30 mouse cellular contexts compared by ENCODE assay signal in the genomic region with DNA sequence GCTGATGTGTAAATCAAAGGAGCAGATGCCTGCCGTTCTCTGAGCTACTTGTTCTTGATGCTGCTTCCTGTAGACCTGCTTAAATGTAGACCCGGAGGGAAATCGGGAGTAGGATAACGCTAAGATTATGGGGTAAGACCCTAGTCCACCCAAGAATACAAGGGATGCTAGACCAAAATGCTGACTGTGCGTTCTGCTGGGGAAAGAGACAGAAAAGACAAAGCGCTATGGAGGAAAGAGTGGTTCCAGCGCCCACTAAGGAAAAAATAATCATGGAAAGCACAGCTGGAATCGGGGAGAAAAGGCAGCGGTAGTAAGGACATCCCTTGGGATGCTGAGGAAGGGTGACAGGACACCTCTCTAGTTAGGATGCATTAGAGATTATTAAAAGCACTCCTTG.
"Had no signal": no experiment of that assay in that cellular context is flagged by ENCODE, and none has a peak within 500 bp of the region (broad histone marks: within the 10 kb centered on the region; RNA-seq: fewer than 3 reads in every experiment).

No protein-coding gene starts in this region.

- DNase-seq: left cerebral cortex, postnatal 4 days; liver; liver, embryonic 13.5 days; liver, postnatal 0 days; lung, adult 18-20 months; lung, adult 2 months; lung, embryonic 14.5 days; lung, postnatal 10 days; lung, postnatal 14 days; lung, postnatal 36 days; lung, postnatal 4 days; midbrain, embryonic 14.5 days had no signal

- H3K4me1 ChIP-seq: limb, embryonic 13.5 days; limb, embryonic 15.5 days; lung, embryonic 15.5 days had no signal

- H3K4me2 ChIP-seq: limb, embryonic 12.5 days; limb, embryonic 13.5 days; limb, embryonic 15.5 days; liver, embryonic 11.5 days; liver, embryonic 12.5 days; liver, embryonic 13.5 days; liver, embryonic 15.5 days; lung, embryonic 14.5 days; lung, embryonic 15.5 days; midbrain, embryonic 12.5 days; midbrain, embryonic 15.5 days; neural tube, embryonic 12.5 days had no signal

- ATAC-seq: liver, embryonic 12.5 days; liver, postnatal 0 days; lung, postnatal 0 days; midbrain, embryonic 15.5 days; midbrain, embryonic 16.5 days had no signal

- H3K9me3 ChIP-seq: limb, embryonic 10.5 days; limb, embryonic 12.5 days; limb, embryonic 13.5 days; limb, embryonic 15.5 days; liver, embryonic 12.5 days; liver, embryonic 13.5 days; liver, embryonic 15.5 days; lung, embryonic 15.5 days; megakaryocyte, embryonic 14.5 days; midbrain, embryonic 12.5 days; midbrain, embryonic 15.5 days; neural tube, embryonic 12.5 days had no signal

- H3K4me3 ChIP-seq: left cerebral cortex, adult 2 months; limb, embryonic 10.5 days; limb, embryonic 12.5 days; limb, embryonic 13.5 days; limb, embryonic 15.5 days; liver, embryonic 12.5 days; liver, embryonic 13.5 days; liver, embryonic 15.5 days; lung, embryonic 15.5 days; megakaryocyte, embryonic 14.5 days; midbrain, embryonic 12.5 days; midbrain, embryonic 15.5 days; myocyte; neural tube, embryonic 12.5 days had no signal

- H3K27me3 ChIP-seq: limb, embryonic 15.5 days; liver, embryonic 13.5 days; liver, embryonic 15.5 days; lung, embryonic 15.5 days; megakaryocyte, embryonic 14.5 days; midbrain, embryonic 15.5 days; neural tube, embryonic 12.5 days had no signal

- H3K27ac ChIP-seq: left cerebral cortex, adult 2 months; limb, embryonic 10.5 days; limb, embryonic 12.5 days; limb, embryonic 13.5 days; limb, embryonic 15.5 days; liver, embryonic 12.5 days; liver, embryonic 13.5 days; liver, embryonic 14.5 days; liver, embryonic 15.5 days; lung, embryonic 15.5 days; macrophage; midbrain, embryonic 12.5 days; midbrain, embryonic 15.5 days; neural tube, embryonic 12.5 days had no signal

- H3K9ac ChIP-seq: limb, embryonic 12.5 days; limb, embryonic 13.5 days; limb, embryonic 15.5 days; liver, embryonic 12.5 days; liver, embryonic 13.5 days; liver, embryonic 14.5 days; liver, embryonic 15.5 days; liver, postnatal 0 days; lung, embryonic 14.5 days; lung, embryonic 15.5 days; midbrain, embryonic 12.5 days; midbrain, embryonic 15.5 days; neural tube, embryonic 12.5 days had no signal

- H3K36me3 ChIP-seq: limb, embryonic 10.5 days; limb, embryonic 12.5 days; limb, embryonic 13.5 days; limb, embryonic 15.5 days; liver, embryonic 13.5 days; liver, embryonic 15.5 days; lung, embryonic 15.5 days; midbrain, embryonic 12.5 days; midbrain, embryonic 15.5 days; neural tube, embryonic 12.5 days had no signal
